Mouse (Mus musculus) gonadal fat pad, adult 2 months (tissue): Measurements from ENCODE around the gene Hpcal1. TPM values are rescaled to one million over a fixed set of nuclear protein-coding genes. Genes with fewer than 3 reads are reported as not detected.

Source experiments
- DNase-seq: peaks from one replicate; pipeline ENCODE4 v3.0.0-alpha.2; 2012; ENCODE audit warnings: low read depth
- polyA plus RNA-seq: library from polyadenylated mRNA; depleted of rRNA; stranded (reverse); fragments of >200 nt; gene quantifications from 2 replicates; pipeline ENCODE4 v1.2.3, GENCODE M21; 2012

The Hpcal1 gene
- polyA plus RNA-seq, 1 experiment, result 141 TPM

GRCm38 (mm10) chr12:17715720-17716478 is 25.2 kb downstream of the Hpcal1 start:
- DNase-seq, result no peak

- no peak for DNase-seq
Observed at GRCm38 (mm10) chr12:17717257-17717656, 26.6 kb downstream of the Hpcal1 start.

GRCm38 (mm10) chr12:17718146-17718545 is 27.5 kb downstream of the Hpcal1 start:
- no peak for DNase-seq

GRCm38 (mm10) chr12:17721058-17721457 is 30.4 kb downstream of the Hpcal1 start:
- DNase-seq, result no peak

DNA sequence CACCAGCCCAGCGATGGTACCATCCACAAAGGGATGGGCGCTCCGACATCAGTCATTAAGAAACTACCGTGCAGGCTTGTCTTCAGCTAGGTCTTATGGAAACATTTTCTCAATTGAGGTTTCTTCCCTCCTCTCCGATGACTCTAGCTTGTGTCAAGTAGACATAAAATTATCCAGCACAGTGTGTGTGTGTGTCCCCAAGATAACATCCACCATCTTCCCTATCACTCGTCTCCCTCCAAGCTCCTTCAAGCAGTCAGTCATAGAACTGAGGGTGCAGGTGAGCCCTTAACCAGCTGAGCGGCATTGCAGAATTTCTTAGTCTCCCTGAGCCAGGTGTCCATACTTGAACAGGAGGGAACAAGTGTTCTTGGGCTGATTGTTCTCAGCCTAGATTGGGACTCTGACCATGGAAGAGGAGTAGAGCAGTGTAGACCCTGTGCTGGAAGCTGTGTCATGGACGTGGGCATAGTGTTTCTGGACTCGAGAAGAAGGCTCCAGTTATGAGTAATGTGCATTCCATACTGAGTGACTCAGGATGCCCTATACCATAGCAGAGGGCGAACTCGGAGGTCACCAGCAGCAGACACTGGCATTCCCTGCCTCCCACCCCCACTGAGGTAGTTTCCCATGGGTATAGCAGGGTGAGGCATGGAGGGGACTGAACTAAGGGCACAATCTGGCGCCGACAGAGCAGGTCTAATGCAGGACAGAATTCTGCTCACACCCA is 32.0 kb downstream of the Hpcal1 start:
- DNase-seq, result no peak

DNA sequence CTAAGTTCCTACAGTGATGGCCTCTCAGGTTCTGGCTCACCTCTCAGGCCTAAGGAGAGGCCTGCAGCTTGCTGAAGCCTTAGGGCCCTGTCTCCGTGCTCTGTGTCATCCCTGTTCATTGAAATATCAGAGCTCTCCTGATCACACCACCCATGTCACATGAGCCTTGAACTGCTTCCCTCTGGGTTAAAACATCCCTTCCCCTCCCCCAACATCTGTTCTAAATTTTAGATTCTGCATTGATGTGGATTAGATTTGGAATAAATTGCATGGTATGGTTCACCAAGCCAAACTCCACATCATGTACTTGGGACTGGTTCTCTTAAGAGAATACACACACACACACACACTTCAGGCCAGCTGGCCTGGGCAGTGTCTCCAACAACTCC is 32.5 kb downstream of the Hpcal1 start:
- DNase-seq, result no peak

GRCm38 (mm10) chr12:17723999-17724398 is 33.3 kb downstream of the Hpcal1 start:
- DNase-seq, result no peak

- no peak for DNase-seq
Observed at GRCm38 (mm10) chr12:17724412-17725090, 33.9 kb downstream of the Hpcal1 start.

DNA sequence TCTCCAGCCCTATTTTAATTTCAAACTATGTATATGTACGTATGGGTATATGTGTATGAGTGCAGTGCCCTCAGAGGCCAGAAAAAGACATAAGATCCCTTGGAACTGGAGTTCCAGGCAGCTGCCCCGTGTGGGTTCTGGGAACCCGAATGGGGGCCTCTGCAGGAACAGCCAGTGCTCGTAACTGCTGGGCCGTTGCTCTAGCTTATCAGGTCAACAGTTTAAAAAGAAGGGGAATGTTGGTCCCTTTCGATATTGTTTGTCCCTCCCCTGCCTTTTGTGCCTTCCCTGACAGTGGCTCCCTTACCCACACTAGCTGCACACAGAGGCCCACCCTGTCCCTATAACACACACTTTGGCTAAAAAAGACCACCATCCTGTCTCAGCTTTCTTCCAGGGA is 34.9 kb downstream of the Hpcal1 start:
- DNase-seq, result no peak

DNA sequence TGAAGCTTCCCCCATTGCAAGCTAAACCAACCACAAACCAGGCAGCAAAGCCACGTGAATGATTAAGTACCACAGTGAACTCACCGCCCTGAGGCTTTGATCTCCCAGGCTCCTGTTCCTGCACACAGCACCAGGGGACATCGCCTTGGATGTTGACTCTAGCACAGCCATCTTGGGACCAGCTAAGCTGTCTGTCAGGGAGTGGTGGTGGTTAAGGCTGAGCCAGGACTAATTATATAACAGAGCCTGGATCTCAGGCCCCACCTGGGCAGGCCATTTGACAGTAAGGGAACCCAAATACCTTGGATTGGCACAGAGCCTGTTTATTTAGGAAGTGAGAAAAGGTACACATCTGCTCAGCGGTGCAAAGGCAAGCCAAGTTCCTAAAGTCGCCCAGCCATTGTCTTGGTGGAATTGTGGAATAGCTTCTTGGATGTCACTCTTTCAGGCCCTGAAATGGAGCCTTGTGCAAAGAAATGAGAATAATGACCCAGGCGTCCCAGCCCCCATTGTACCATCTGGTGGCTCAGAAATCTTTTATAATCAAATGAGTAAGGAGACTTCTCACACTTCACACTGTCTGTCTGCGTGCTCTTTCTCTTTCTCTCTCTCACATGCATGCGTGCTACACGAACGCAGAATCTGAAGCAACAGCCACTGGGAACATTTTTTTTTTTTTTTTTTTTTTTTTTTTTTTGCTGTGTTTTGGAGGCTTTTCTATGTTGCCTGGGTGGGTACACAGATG is 36.1 kb downstream of the Hpcal1 start:
- no peak for DNase-seq

- no peak for DNase-seq
Observed at GRCm38 (mm10) chr12:17727676-17728339, 37.2 kb downstream of the Hpcal1 start.

DNA sequence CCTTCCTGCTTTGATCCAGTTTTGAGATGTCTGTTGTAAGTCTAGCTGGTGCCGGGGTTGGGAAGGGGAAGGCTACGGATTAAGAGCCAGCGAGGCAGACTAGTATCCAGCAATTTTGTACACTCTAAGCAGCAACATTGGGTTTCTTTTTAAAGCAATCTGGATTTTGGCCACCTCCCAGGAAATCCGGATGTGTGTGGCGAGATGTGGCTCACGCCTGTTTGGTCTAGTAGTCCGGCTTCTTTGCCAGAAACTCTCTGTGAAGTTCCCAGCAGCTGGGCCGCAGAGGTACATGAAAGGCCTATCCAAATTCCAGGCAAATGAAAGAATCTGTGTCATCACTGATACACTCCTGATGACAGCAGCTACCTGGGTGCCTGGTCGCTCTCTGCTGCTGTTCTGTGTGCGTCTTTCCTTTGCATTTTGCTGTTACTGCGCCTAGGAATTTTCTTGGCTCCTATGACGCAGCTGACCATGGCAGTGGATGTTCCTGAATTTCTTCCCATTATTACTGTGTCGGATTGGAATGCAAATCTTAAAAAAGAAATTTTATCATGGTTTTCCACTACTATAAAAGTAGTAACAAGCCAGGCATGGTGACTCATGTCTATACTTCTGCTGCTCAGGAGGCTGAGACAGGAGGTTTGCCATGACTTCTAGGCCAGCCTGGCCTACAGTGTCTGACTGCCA is 38.7 kb downstream of the Hpcal1 start:
- DNase-seq, result no peak

- DNase-seq, result no peak
Observed at GRCm38 (mm10) chr12:17732006-17732405, 41.4 kb downstream of the Hpcal1 start.

GRCm38 (mm10) chr12:17732546-17732945 is 41.9 kb downstream of the Hpcal1 start:
- DNase-seq, result no peak

DNA sequence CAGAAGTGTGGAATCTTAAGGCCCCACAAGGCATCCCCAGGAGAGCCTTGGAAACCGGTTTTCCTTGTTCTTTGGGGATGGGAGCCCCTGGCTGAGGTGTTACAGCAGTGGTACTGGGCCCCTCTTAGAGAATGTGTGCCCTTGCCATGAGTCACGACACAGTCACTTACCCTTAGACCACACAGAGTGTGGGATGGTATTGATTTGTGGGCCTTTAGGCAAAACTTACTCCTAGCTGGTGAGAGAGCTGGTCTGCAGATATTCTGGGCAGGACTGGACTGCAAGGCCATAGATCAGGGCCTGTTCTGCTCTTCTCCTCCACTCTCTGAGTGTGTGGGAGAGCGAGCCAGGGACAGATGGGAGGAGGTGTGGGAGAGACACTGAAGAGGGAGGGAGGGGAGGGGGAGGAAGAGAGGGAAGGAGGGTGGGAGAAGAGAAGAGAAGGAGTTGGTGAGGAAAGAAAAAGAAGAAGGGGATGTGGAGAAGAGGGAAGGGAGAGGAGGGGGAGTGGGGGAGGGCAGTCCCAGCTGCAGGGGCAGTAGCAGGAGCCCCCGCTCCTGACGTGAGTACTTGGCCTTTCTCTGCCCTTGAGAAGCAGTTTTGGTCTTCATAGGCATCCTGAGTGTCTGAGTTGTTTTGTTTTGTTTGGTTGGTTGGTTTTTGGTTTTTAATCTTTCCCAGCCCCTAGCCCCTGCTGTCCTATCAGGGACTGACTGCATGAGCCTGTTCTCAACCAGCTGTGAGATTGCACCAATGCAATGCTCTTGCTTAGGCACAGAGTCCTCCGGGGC is 42.7 kb downstream of the Hpcal1 start:
- no peak for DNase-seq

DNA sequence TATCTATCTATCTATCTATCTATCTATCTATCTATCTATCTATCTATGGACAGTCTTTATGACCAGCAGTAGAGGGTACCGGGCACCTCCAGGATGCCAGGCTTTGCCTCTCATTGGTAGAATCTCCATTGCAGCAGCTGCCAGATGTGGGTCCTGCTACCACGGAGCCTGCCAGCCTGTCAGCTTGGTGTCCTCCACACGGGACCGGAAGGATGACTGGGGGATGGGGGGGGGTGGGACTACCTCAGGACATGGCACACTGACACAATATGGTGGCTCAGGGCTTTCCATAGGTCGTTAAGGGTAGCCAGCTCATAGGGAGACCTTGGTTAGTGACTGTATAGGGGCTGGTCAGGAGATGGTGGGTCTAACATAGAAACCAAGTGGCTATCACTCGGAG is 45.7 kb downstream of the Hpcal1 start:
- DNase-seq, result no peak

DNA sequence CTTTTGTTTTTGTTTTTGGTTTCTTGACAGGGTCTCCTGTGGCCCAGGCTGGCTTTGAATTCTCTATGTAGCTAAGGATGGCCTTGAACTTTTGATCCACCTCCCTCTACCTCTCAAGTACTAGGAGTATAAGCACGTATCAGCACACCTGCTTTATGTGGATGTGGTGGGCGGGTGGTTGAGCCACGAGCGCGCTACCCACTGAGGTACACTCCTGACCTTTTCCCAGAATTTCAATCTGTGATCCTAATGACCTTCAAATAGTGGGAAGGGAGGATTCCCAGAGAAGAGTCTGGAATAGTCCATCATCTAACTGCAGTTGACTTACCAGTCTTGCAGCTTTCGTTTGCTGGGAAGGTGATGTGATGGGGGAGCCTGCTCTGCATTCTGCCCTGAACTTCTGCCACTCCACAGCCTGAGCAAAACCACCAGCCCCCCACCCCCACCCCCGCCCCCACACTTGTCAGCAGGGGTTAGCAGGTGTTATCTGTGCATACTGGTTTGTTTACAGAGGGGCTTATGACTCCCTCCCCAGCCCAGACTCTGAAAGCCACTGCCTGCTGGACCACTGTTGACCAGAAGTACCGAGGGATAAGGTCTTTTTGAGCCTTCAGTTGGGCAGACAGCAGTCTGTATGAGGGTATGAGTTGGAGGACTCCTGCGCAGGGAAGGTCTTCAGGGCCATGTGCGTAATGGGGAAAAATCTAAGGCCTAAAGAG is 46.4 kb downstream of the Hpcal1 start:
- DNase-seq, result no peak

- DNase-seq, result no peak
Observed at GRCm38 (mm10) chr12:17737808-17738207, 47.2 kb downstream of the Hpcal1 start.

DNA sequence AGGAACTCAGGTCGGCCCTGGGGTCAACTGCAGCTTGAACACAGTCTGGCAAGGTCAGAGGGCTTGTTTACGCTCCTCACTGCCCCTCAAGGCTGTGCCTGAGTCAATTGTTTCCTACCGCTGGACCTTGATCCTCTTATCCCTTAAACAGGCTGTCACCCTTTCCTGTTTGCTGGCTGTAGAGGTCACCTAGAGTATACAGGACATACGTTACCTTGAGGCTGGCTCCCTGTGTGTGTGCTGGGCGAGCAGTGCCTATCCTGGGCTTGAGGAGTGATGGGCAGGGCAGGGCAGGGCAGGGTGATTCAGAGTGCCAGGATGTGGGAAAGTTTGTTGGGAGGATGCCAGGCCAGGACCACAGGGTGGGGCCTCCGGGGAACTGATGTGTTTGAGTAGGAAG is 47.8 kb downstream of the Hpcal1 start:
- DNase-seq, result no peak
